12 mouse cellular contexts compared by ENCODE assay signal in genomic region chr3:51380660-51381014, GRCm38 (mm10). TPM values are rescaled to one million over a fixed set of nuclear protein-coding genes. Genes with fewer than 3 reads are reported as not detected.
"Had no signal": no experiment of that assay in that cellular context is flagged by ENCODE, and none has a peak within 500 bp of the region (broad histone marks: within the 10 kb centered on the region; RNA-seq: fewer than 3 reads in every experiment).

No protein-coding gene starts in this region.

- DNase-seq: liver; lung, adult 2 months; right cerebral cortex, postnatal 14 days; thymus, postnatal 4 days had no signal

- H3K27ac ChIP-seq: limb, embryonic 12.5 days; liver, embryonic 15.5 days; midbrain, embryonic 13.5 days had no signal

- H3K36me3 ChIP-seq: limb, embryonic 12.5 days; liver, embryonic 15.5 days; midbrain, embryonic 13.5 days had no signal

- H3K9ac ChIP-seq: limb, embryonic 12.5 days; liver, embryonic 15.5 days; midbrain, embryonic 13.5 days had no signal

- H3K9me3 ChIP-seq: limb, embryonic 12.5 days; liver, embryonic 15.5 days; midbrain, embryonic 13.5 days had no signal

- H3K4me3 ChIP-seq: limb, embryonic 12.5 days; liver, embryonic 15.5 days; midbrain, embryonic 13.5 days had no signal

- H3K27me3 ChIP-seq: limb, embryonic 12.5 days; liver, embryonic 15.5 days; midbrain, embryonic 13.5 days had no signal

- H3K4me2 ChIP-seq: limb, embryonic 12.5 days; liver, embryonic 15.5 days; midbrain, embryonic 13.5 days had no signal

- ATAC-seq: intestine, embryonic 16.5 days; midbrain, embryonic 13.5 days had no signal

RNA-seq across cellular contexts. Expression of gene Mgarp, which starts 15.9 kb away (rescaled TPM):
- total RNA-seq: layer of hippocampus, postnatal 10 days; left cerebral cortex, postnatal 36 days; megakaryocyte progenitor cell, adult 5-6 weeks had no signal
- polyA plus RNA-seq: lung, adult 2 months; neural tube, embryonic 14.5 days had no signal
